Mouse (Mus musculus) embryonic facial prominence, embryonic 13.5 days (tissue): ENCODE data around the gene Nme9. TPM values are rescaled to one million over a fixed set of nuclear protein-coding genes. Genes with fewer than 3 reads are reported as not detected.

ENCODE experiments used
- ATAC-seq: fragments of 200-750 bp; cut with Nextera tagmentation; 2 replicates; pipeline ENCODE4 v1.8.0; 2017; ENCODE audit warnings: low read depth; ENCODE audit not compliant: insufficient number of reproducible peaks, insufficient read depth, low FRiP score, low TSS enrichment
- H3K27ac ChIP-seq: fragments of 300-500 bp; sonication (generic); 2 replicates; pipeline ENCODE4 v1.5.1; 2015; ENCODE audit warnings: moderate library complexity, mild to moderate bottlenecking, inconsistent platforms
- H3K27me3 ChIP-seq: fragments of 300-500 bp; sonication (generic); 2 replicates; pipeline ENCODE4 v1.6.1; 2015; ENCODE audit warnings: mild to moderate bottlenecking, inconsistent platforms
- H3K36me3 ChIP-seq: fragments of 300-500 bp; sonication (generic); 2 replicates; pipeline ENCODE4 v1.6.1; 2015; ENCODE audit warnings: mild to moderate bottlenecking, inconsistent platforms
- H3K4me1 ChIP-seq: fragments of 300-500 bp; sonication (generic); 2 replicates; pipeline ENCODE4 v1.6.1; 2015; ENCODE audit warnings: inconsistent platforms
- H3K4me2 ChIP-seq: fragments of 300-500 bp; sonication (generic); 2 replicates; pipeline ENCODE4 v1.6.1; 2015; ENCODE audit warnings: moderate library complexity, mild to moderate bottlenecking, inconsistent platforms
- H3K4me3 ChIP-seq: fragments of 300-500 bp; sonication (generic); 2 replicates; pipeline ENCODE4 v1.5.1; 2015; ENCODE audit warnings: mild to moderate bottlenecking, inconsistent platforms
- H3K9ac ChIP-seq: fragments of 300-500 bp; sonication (generic); 2 replicates; pipeline ENCODE4 v1.6.1; 2015; ENCODE audit warnings: mild to moderate bottlenecking, inconsistent platforms
- H3K9me3 ChIP-seq: fragments of 300-500 bp; sonication (generic); 2 replicates; pipeline ENCODE4 v1.6.1; 2016; ENCODE audit warnings: inconsistent platforms
- WGBS: fragments of 180-500 bp; shearing (Covaris S2); methylation state at CpG from one replicate; pipeline ENCODE4 v1.1.7; 2015; ENCODE audit warnings: mixed read lengths; 5-methylcytosine and 5-hydroxymethylcytosine counted together
- polyA plus RNA-seq: library from polyadenylated mRNA; unstranded; fragments of >200 nt; fragmentation: Nextera tagmentation; extraction: Ambion mirVana; gene quantifications from 2 replicates; pipeline ENCODE4 v1.2.1, GENCODE M21; 2015

The Nme9 gene
- polyA plus RNA-seq, 1 experiment from 2014 or later, result not detected

DNA sequence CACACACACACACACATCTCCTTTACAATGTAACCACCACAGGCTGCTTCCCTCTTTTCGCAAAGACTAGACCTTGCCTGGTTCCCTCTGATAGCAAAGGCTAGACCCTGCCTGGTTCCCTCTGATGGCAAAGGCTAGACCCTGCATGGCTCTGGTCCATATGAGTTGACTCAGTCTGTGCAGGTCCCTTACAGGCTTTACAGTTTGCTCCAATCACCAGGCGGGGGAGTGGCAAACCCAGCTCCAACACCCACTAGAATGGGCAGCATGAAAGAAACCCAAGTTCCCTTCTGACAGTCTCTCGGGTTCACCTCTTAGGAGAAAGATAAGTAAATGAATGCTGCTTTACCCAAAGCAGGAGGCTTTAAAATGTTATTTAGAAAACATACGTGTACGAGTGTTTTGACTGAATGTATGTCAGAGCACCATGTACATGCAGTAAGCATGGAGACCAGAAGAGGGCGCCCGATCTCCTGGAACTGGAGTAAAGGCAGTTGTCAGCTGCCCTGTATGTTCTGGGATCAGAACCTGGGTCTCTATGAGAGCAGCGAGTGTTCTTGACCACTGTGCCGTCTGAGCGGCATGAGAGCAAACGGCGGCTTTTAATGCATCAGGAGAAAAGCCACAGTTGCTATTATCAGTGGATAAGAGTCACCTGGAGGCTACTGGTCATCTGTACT, 7.4 kb downstream of the Nme9 start:
- no peak overlapping the region for H3K27ac ChIP-seq
- H3K4me2 ChIP-seq, result no peak overlapping the region
- ATAC-seq, result no peak
- H3K9ac ChIP-seq, result no peak overlapping the region
- peaks cover 9% of the 10 kb centered on the region for H3K4me1 ChIP-seq
- no peak overlapping the region for H3K4me3 ChIP-seq
- WGBS, result 47% methylated on average over 12 of the region's 12 CpGs
- H3K27me3 ChIP-seq, result 0 out of 2 replicates have a peak, but pooled peaks cover 3% of the 10 kb centered on the region
- H3K9me3 ChIP-seq, result no peaks in the 10 kb centered on the region
- no peaks in the 10 kb centered on the region for H3K36me3 ChIP-seq

DNA sequence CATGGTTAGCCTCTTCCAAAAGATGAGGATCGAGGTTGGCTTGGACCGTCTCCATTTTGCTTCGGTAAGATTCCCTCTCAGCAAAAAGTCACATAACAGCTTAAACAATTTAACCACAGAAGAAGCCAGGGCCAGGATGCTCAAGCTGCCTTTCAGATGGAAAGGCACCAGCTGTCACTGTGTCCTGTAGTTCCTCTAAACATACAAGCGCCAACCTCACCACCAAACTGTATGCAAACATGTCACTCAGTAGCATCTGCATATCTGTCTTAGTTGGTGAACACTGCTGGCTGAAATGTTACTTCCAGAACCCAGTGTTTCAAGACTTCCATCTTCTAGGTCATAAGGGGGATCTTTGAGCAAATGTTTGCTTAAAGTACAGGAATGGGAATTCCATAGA, 8.5 kb downstream of the Nme9 start:
- H3K4me3 ChIP-seq, result no peak overlapping the region
- H3K9ac ChIP-seq, result no peak overlapping the region
- no peak overlapping the region for H3K4me2 ChIP-seq
- 0 out of 2 replicates have a peak, but pooled peaks cover 3% of the 10 kb centered on the region for H3K27me3 ChIP-seq
- no peaks in the 10 kb centered on the region for H3K9me3 ChIP-seq
- peaks cover 9% of the 10 kb centered on the region for H3K4me1 ChIP-seq
- no peak for ATAC-seq
- H3K27ac ChIP-seq, result no peak overlapping the region
- WGBS, result 92% methylated on average over 4 of the region's 4 CpGs
- no peaks in the 10 kb centered on the region for H3K36me3 ChIP-seq

DNA sequence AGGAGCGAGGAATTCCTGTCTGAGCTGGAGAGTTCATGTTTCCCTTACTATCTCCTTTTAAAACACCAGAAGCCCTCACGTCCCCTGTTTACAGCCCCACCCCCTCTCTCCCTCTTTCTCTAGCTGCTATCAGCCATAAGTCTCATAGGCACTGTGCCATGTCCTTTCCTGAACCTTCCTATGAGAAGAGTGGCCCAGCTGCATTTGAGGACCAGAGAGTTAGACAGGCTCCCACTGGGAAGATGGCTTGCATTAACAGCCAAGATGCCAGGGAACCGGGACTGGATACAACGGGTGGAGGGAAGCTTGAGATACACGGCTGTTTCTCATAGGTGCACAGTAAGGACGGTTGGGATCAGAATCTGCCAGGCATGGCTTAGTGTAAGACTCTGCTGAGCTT, 13.6 kb downstream of the Nme9 start:
- Histone ChIP-seq H3K27me3 (no peaks in the 10 kb centered on the region), H3K36me3 (no peaks in the 10 kb centered on the region), H3K9ac (no peak overlapping the region), H3K4me3 (no peak overlapping the region), H3K4me1 (peaks cover 9% of the 10 kb centered on the region), H3K4me2 (no peak overlapping the region), H3K9me3 (no peaks in the 10 kb centered on the region), H3K27ac (no peak overlapping the region)
- WGBS, result 71% methylated on average over 6 of the region's 6 CpGs
- no peak for ATAC-seq

DNA sequence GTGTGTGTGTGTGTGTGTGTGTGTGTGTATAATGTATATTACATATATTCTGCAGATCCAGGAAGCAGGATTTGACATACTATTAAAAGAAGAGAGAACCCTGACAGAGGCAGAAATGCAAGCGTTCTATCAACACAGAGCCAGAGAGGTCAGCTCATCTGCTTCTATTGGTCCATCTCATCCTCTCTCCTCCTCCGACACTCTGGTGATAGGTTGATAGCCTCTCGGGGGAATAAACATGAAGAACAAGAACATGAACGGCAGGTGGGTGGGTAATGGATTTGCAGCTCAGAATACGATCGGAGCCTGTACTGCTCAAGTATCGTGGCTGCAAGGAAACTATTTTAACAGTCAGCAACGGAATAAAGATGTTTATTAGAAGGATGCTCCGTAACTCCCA, 17.3 kb downstream of the Nme9 start:
- H3K27ac ChIP-seq, result no peak overlapping the region
- no peak overlapping the region for H3K4me2 ChIP-seq
- no peaks in the 10 kb centered on the region for H3K27me3 ChIP-seq
- no peaks in the 10 kb centered on the region for H3K4me1 ChIP-seq
- no peak for ATAC-seq
- H3K9me3 ChIP-seq, result no peaks in the 10 kb centered on the region
- 84% methylated on average over 9 of the region's 9 CpGs for whole genome bisulfite sequencing
- H3K9ac ChIP-seq, result no peak overlapping the region
- H3K36me3 ChIP-seq, result no peaks in the 10 kb centered on the region
- H3K4me3 ChIP-seq, result no peak overlapping the region

DNA sequence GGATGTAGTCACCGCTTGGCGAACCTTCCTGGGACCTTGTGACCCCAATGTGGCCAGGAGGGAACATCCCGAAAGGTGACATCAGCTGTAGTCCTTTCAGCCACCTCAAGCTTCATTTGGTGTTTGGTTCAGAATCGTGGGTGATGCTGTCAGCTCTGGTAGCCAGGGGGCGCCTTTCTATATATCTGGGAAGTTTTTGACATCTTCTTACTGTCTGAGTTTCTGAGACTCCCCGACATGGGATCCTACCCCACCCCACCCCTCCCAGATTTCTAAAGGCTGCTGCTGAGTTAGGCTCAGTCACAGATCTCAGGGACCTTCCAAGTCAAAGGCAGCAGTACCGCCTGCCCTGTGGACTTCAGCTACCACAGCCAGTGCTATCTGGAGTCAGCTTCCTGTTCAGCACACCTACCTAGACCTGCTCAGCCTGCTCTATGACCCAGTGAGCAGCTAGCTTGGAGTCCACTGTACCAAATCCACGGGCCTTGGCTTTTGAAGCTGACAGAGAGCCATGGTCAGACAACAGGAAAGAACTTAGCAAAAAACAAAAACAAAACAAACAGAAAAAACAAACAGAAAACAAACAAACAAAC, 18.5 kb downstream of the Nme9 start:
- WGBS, result 62% methylated on average over 8 of the region's 8 CpGs

DNA sequence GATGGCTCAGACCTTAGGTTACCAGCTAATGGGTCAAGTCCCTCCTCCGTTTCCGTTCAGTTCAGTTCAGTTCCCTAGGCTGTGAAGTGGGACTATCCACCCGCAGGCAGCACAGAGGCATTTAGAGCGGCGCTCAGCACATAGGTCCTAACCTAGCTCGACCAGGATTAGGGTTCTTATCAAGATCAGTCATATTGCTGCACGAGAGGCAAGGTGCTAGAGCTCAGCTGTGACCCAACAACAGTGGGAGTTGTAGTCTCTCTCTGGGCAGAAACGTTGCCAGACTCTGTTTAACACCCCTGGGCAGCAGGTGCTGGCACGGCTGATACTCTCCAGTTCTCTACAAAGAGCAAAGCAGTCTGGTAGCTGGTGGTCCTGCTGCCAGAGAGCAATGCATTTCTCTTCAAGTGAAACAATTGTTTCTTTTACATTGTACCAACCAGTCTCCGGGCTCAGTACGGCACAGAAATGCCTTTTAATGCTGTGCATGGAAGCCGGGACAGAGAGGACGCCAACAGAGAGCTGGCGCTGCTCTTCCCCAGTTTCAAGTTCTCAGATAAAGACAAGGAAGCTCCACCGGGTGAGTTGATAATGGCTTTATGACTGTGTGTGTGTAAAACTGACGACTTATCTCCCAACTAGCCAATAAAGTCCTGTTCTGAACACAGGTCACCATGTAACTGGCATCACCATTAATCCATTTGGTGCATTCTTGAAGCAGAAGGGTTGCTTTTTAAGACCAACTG, 19.2 kb downstream of the Nme9 start:
- H3K9me3 ChIP-seq, result no peaks in the 10 kb centered on the region
- no peak overlapping the region for H3K4me3 ChIP-seq
- WGBS, result 78% methylated on average over 16 of the region's 16 CpGs
- no peaks in the 10 kb centered on the region for H3K27me3 ChIP-seq
- H3K4me1 ChIP-seq, result no peaks in the 10 kb centered on the region
- peaks cover 13% of the 10 kb centered on the region for H3K36me3 ChIP-seq
- ATAC-seq, result no peak
- H3K27ac ChIP-seq, result no peak overlapping the region
- H3K9ac ChIP-seq, result no peak overlapping the region
- H3K4me2 ChIP-seq, result no peak overlapping the region

More for the DNA sequence above, 18.5 kb downstream of the Nme9 start:
- ATAC-seq, result no peak
- H3K4me3 ChIP-seq, result no peak overlapping the region
- no peak overlapping the region for H3K9ac ChIP-seq
- no peak overlapping the region for H3K27ac ChIP-seq
- H3K4me1 ChIP-seq, result no peaks in the 10 kb centered on the region
- peaks cover 6% of the 10 kb centered on the region for H3K36me3 ChIP-seq
- no peaks in the 10 kb centered on the region for H3K9me3 ChIP-seq
- no peak overlapping the region for H3K4me2 ChIP-seq
- H3K27me3 ChIP-seq, result no peaks in the 10 kb centered on the region

DNA sequence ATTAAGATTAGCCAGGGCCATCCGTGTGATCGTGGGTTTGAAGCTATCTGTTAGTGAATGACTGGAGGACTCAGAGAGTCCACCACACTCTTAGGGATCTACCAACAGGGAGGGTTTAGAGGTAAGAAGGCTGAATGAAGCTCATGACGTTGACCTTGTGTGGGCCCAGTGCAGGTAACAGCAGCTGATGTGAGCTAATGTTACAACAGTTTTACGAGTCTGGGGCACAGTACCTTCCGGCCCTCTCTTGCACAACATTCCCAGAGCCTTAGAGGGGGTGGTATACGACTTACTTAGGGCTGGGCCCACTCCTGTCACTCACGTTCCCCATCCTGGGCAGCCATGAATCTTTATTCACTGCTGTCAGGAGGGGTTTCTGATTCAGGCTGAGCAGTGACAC, 20.1 kb downstream of the Nme9 start:
- H3K27ac ChIP-seq, result no peak overlapping the region
- no peaks in the 10 kb centered on the region for H3K9me3 ChIP-seq
- WGBS, result 79% methylated on average over 7 of the region's 7 CpGs
- peaks cover 16% of the 10 kb centered on the region for H3K36me3 ChIP-seq
- no peak overlapping the region for H3K4me2 ChIP-seq
- no peak overlapping the region for H3K9ac ChIP-seq
- no peaks in the 10 kb centered on the region for H3K27me3 ChIP-seq
- ATAC-seq, result no peak
- no peak overlapping the region for H3K4me3 ChIP-seq
- H3K4me1 ChIP-seq, result no peaks in the 10 kb centered on the region

DNA sequence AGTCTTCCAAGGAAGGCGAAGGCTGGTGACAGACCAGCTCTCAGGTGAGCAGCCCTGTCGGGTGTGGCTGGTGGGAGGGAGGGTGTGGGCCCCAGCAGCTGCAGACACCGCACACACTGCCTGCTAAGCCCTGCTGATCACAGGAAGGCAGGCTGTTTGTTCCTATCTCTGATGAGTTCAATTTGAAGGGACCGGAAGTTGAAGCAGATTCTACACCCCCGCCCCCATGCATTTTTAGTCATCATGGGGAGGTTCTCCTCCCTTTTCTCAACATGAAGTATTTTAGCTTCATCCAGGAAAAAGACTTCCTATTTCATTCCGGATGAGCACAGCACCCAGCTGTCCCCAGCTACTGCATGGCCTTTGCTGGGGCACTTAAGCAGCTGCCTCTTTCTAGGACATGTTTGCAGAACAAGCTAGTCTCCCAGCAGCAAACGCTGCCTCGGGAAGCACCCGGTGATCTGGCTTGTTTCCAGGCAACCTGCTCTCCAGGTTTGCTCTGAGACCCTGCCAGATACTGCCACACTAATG, 28.0 kb downstream of the Nme9 start:
- ATAC-seq, result no peak
- Histone ChIP-seq H3K4me3 (no peak overlapping the region), H3K4me1 (no peaks in the 10 kb centered on the region), H3K27ac (no peak overlapping the region), H3K4me2 (no peak overlapping the region), H3K9ac (no peak overlapping the region), H3K36me3 (peaks cover 30% of the 10 kb centered on the region), H3K9me3 (no peaks in the 10 kb centered on the region), H3K27me3 (no peaks in the 10 kb centered on the region)
- 73% methylated on average over 9 of the region's 9 CpGs for WGBS

DNA sequence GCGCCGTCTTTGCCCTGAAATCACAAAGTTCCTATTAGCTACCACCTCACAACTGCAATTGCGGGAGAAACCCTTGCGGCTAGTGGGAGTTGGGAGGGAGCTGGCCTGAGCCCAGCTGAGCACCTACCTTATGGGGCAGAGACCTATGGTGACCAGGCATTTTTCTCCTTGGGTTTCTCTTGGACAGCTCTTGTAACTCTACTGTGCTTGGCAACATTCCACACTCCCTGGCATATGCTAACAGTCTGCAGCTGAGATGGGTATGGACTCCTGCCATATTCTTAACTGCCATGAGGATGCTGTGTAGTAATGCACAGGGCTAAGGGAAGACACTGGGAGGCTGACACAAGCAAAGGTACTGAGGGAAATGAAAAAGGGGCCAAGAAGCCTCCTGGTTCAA, 29.5 kb downstream of the Nme9 start:
- Histone ChIP-seq H3K9ac (no peak overlapping the region), H3K36me3 (peaks cover 26% of the 10 kb centered on the region), H3K27ac (no peak overlapping the region), H3K27me3 (no peaks in the 10 kb centered on the region), H3K4me1 (no peaks in the 10 kb centered on the region), H3K9me3 (no peaks in the 10 kb centered on the region), H3K4me2 (no peak overlapping the region), H3K4me3 (no peak overlapping the region)
- no peak for ATAC-seq
- WGBS, result 95% methylated on average over 4 of the region's 4 CpGs

DNA sequence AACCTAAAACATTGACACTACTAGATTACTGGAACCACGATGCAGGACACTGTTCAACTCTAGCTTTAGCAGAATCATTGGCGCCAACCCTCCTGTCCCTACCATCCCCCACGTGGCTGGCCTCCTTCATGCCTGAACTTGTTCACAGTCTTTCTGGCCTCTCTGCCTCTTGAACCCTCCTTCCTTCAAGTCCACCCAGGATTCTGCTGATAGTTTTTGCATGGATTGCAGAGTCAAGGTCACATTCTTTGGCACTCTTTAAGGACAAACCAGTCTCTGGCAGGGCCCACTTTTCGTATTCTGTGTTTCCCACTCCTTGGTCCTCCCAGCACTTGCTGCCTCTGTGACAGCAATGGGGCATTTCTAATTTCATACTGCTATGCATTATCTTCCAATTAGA, 31.9 kb downstream of the Nme9 start:
- H3K9ac ChIP-seq, result no peak overlapping the region
- H3K27ac ChIP-seq, result no peak overlapping the region
- no peaks in the 10 kb centered on the region for H3K9me3 ChIP-seq
- no peak overlapping the region for H3K4me2 ChIP-seq
- H3K4me1 ChIP-seq, result no peaks in the 10 kb centered on the region
- H3K27me3 ChIP-seq, result no peaks in the 10 kb centered on the region
- no peak for ATAC-seq
- H3K36me3 ChIP-seq, result peaks cover 49% of the 10 kb centered on the region
- no peak overlapping the region for H3K4me3 ChIP-seq
- 83% methylated on average over 4 of the region's 4 CpGs for WGBS

DNA sequence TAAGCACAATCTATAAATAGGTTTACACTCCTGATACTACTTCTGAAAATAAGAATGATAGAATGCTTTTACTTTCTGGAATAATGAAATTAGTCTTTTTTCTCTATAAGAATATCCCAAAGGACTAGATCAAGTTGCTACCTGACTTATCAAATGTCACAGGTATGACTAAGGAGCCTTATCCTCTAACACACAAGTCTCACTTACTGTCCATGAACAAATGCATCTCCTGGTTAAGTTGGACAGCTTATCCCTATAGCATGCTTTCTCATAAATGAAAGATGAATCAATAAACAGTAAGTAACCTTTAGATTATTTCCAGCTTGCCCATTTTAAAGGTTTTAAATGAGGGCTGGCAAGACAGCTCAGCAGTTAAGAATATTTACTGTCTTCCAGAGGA, 33.4 kb downstream of the Nme9 start:
- Histone ChIP-seq H3K9ac (no peak overlapping the region), H3K27me3 (no peaks in the 10 kb centered on the region), H3K27ac (no peak overlapping the region), H3K9me3 (no peaks in the 10 kb centered on the region), H3K36me3 (peaks cover 55% of the 10 kb centered on the region), H3K4me2 (no peak overlapping the region), H3K4me3 (no peak overlapping the region), H3K4me1 (no peaks in the 10 kb centered on the region)
- no peak for ATAC-seq

DNA sequence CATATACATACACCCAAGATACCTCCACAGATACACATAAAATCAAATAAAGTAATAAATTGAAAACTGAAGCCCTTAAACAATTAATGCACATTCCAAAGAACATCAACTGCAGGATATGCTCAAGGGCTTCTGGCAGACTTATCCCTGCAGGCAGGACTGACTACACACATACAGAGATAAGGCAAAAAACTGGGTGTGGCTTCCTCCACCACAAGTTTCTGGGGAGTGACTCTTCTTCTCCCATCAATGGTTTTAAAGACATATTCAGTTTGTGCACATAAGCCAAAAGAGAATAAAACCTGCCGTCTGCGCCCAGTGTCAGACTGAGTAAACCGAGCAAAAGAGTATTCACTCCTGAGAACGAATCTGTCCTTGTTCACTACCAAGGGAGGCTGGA, 33.9 kb downstream of the Nme9 start:
- no peak overlapping the region for H3K27ac ChIP-seq
- H3K4me3 ChIP-seq, result no peak overlapping the region
- H3K36me3 ChIP-seq, result peaks cover 60% of the 10 kb centered on the region
- H3K4me2 ChIP-seq, result no peak overlapping the region
- whole genome bisulfite sequencing, result 94% methylated on average over 4 of the region's 4 CpGs
- no peak for ATAC-seq
- no peaks in the 10 kb centered on the region for H3K9me3 ChIP-seq
- H3K4me1 ChIP-seq, result no peaks in the 10 kb centered on the region
- no peak overlapping the region for H3K9ac ChIP-seq
- H3K27me3 ChIP-seq, result no peaks in the 10 kb centered on the region
